Mouse (Mus musculus): ENCODE measurements around the gene Gm47995. TPM values are rescaled to one million over a fixed set of nuclear protein-coding genes. Genes with fewer than 3 reads are reported as not detected.
"Not testable (repeated sequence)": the region's sequence is repeated elsewhere in the genome, so short reads cannot be mapped to it uniquely, and the experiment has no call there.

Gene Gm47995
- not detected for total RNA-seq (2021)

GRCm38 (mm10) chr1:151198120-151198519, at the start of gene Gm47995:
Gm47995 (plus strand) TSS chr1:151198448.
- intact Hi-C loops (cut with DNase I); DNase-seq (ENCODE audit: low spot score in 2 of 2): not testable (repeated sequence)

GRCm38 (mm10) chr1:151150211-151150610, 48.0 kb upstream of the Gm47995 start:
- DNase-seq (ENCODE audit: low spot score in 2 of 2) = no peak
- intact Hi-C loops (cut with DNase I) = no loop called here

- no peak for DNase-seq (ENCODE audit: low spot score in 2 of 2)
- intact Hi-C loops (cut with DNase I) = no loop called here
Measured at GRCm38 (mm10) chr1:151151089-151151488, 47.2 kb upstream of the Gm47995 start.

- intact Hi-C loops (cut with DNase I) = no loop called here
- no peak for DNase-seq (ENCODE audit: low spot score in 2 of 2)
Measured at GRCm38 (mm10) chr1:151153056-151153652, 45.1 kb upstream of the Gm47995 start.

GRCm38 (mm10) chr1:151154131-151154530, 44.1 kb upstream of the Gm47995 start:
- DNase-seq (ENCODE audit: low spot score in 2 of 2); intact Hi-C loops (cut with DNase I): not testable (repeated sequence)

GRCm38 (mm10) chr1:151156129-151156528, 42.1 kb upstream of the Gm47995 start:
- intact Hi-C loops (cut with DNase I) = no loop called here
- DNase-seq (ENCODE audit: low spot score in 2 of 2) = no peak

GRCm38 (mm10) chr1:151156777-151157632, 41.2 kb upstream of the Gm47995 start:
- DNase-seq (ENCODE audit: low spot score in 2 of 2) = no peak
- intact Hi-C loops (cut with DNase I) = no loop called here

GRCm38 (mm10) chr1:151157963-151158856, 40.0 kb upstream of the Gm47995 start:
- intact Hi-C loops (cut with DNase I) = no loop called here
- DNase-seq (ENCODE audit: low spot score in 2 of 2) = no peak

GRCm38 (mm10) chr1:151158857-151159510, 39.3 kb upstream of the Gm47995 start:
- no peak for DNase-seq (ENCODE audit: low spot score in 2 of 2)
- intact Hi-C loops (cut with DNase I) = no loop called here

- intact Hi-C loops (cut with DNase I) = loop anchor here (10.0 kb wide), 1 partner anchor 179 kb away; the partner anchor contains the start of gene Ivns1abp
- DNase-seq (ENCODE audit: low spot score in 2 of 2) = no peak
Measured at GRCm38 (mm10) chr1:151166031-151166430, 32.2 kb upstream of the Gm47995 start.

- intact Hi-C loops (cut with DNase I) = loop anchor here (10.0 kb wide), 1 partner anchor 177 kb away; the partner anchor contains the start of gene Ivns1abp
- DNase-seq (ENCODE audit: low spot score in 2 of 2) = no peak
Measured at GRCm38 (mm10) chr1:151167297-151168047, 30.8 kb upstream of the Gm47995 start.

- no peak for DNase-seq (ENCODE audit: low spot score in 2 of 2)
- intact Hi-C loops (cut with DNase I) = loop anchor here (10.0 kb wide), 1 partner anchor 176 kb away; the partner anchor contains the start of gene Ivns1abp
Measured at GRCm38 (mm10) chr1:151168637-151169036, 29.6 kb upstream of the Gm47995 start.

GRCm38 (mm10) chr1:151171572-151172461, 26.4 kb upstream of the Gm47995 start:
- intact Hi-C loops (cut with DNase I) = loop anchor here (10.0 kb wide), 1 partner anchor 87 kb away; no protein-coding TSS in a partner anchor
- DNase-seq (ENCODE audit: low spot score in 2 of 2) = no peak

GRCm38 (mm10) chr1:151177030-151177936, 21.0 kb upstream of the Gm47995 start:
- no peak for DNase-seq (ENCODE audit: low spot score in 2 of 2)
- intact Hi-C loops (cut with DNase I) = loop anchor here (10.0 kb wide), 1 partner anchor 92 kb away; no protein-coding TSS in a partner anchor

GRCm38 (mm10) chr1:151177937-151178271, 20.3 kb upstream of the Gm47995 start:
- intact Hi-C loops (cut with DNase I) = loop anchor here (10.0 kb wide), 1 partner anchor 93 kb away; no protein-coding TSS in a partner anchor
- DNase-seq (ENCODE audit: low spot score in 2 of 2) = no peak

GRCm38 (mm10) chr1:151178505-151179083, 19.7 kb upstream of the Gm47995 start:
- intact Hi-C loops (cut with DNase I) = loop anchor here (10.0 kb wide), 1 partner anchor 94 kb away; no protein-coding TSS in a partner anchor

More at GRCm38 (mm10) chr1:151178505-151179083, 19.7 kb upstream of the Gm47995 start:
- DNase-seq (ENCODE audit: low spot score in 2 of 2) = no peak

Data from left cerebral cortex, postnatal 36 days (tissue).